Mouse (Mus musculus): ENCODE measurements at regions not wholly inside any gene's neighbourhood (a gene's known extent, or its start where the extent isn't known, plus 50 kb on each side); places are given as distances from the start of the nearest gene placed in this dataset.

DNA sequence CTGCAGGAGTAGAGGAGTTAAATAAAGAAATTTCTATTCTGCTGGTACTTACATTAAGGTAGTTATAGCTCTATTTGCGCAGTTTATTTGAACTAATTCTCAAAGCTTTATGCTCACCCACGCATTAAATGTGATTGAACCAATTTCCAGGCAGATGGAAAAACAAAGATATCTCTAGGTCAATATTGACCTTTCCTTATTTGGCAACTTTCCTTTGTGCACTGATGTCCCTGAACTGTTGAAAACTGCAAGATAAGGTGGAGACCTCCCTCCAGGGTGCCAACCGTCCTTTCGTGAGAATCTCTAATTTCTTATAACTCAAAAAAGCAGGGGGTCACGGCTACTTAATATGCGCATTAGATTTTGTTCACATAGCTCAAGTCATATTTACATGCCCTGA lies 52.6 kb upstream of the Prss23 start:
- ChIA-PET POLR2A (interaction anchor here in 1 of 4 experiments (0.9 kb wide), 1 partner anchor 10 kb away, joined by 3 read pairs; no protein-coding TSS in a partner anchor), CTCF (no interaction called here)

All from embryonic stem cell, embryonic (primary cell).